Mouse (Mus musculus) hindbrain, embryonic 12.5 days (tissue): ENCODE data around the gene Zfp426. TPM values are rescaled to one million over a fixed set of nuclear protein-coding genes. Genes with fewer than 3 reads are reported as not detected.

Source experiments
- ATAC-seq: fragments of 200-750 bp; cut with Nextera tagmentation; 2 replicates; pipeline ENCODE4 v1.8.0; 2017; ENCODE audit warnings: moderate TSS enrichment; ENCODE audit not compliant: low FRiP score
- H3K27ac ChIP-seq: fragments of 300-500 bp; sonication (generic); 2 replicates; pipeline ENCODE4 v1.5.1; 2016; ENCODE audit warnings: mild to moderate bottlenecking
- H3K27me3 ChIP-seq: fragments of 300-500 bp; sonication (generic); 2 replicates; pipeline ENCODE4 v1.6.1; 2016; ENCODE audit warnings: mild to moderate bottlenecking
- H3K36me3 ChIP-seq: fragments of 300-500 bp; sonication (generic); 2 replicates; pipeline ENCODE4 v1.6.1; 2016; ENCODE audit warnings: mild to moderate bottlenecking
- H3K4me1 ChIP-seq: fragments of 300-500 bp; sonication (generic); 2 replicates; pipeline ENCODE4 v1.6.1; 2016
- H3K4me2 ChIP-seq: fragments of 300-500 bp; sonication (generic); replicated peaks from 2 replicates; pipeline ENCODE4 v1.6.1; 2016; ENCODE audit warnings: mild to moderate bottlenecking
- H3K4me3 ChIP-seq: fragments of 300-500 bp; sonication (generic); 2 replicates; pipeline ENCODE4 v1.5.1; 2016; ENCODE audit warnings: mild to moderate bottlenecking
- H3K9ac ChIP-seq: fragments of 300-500 bp; sonication (generic); 2 replicates; pipeline ENCODE4 v1.6.1; 2016; ENCODE audit warnings: mild to moderate bottlenecking, moderate library complexity
- H3K9me3 ChIP-seq: fragments of 300-500 bp; sonication (generic); replicated peaks from 2 replicates; pipeline ENCODE4 v1.6.1; 2016; ENCODE audit warnings: mild to moderate bottlenecking
- WGBS: fragments of 180-500 bp; shearing (Covaris S2); methylation state at CpG from one replicate; pipeline ENCODE4 v1.1.7; 2016; 5-methylcytosine and 5-hydroxymethylcytosine counted together
- polyA plus RNA-seq: library from polyadenylated mRNA; unstranded; fragments of >200 nt; fragmentation: Nextera tagmentation; extraction: Ambion mirVana; gene quantifications from 2 replicates; pipeline ENCODE4 v1.2.1, GENCODE M21; 2016

Zfp426 gene
- polyA plus RNA-seq, 1 experiment from 2014 or later: 30.6 TPM

DNA sequence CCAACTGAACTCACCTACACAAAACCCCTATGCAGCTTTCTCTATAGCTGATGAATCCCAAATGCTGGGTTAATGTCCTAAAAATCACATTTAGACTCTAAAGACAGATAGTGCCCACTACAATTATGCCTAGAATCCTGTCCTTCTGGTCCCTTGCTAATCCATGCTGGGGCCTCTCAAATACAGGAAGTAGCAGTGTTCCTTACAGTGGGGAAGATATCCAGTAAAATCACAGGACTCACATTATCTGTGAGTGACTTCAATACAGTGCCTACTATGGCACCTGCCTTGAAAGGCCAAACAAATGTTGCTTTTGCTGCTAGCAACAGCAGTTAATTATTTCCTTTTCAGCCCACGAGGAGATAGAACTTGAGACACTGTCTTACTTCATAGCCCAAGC, 17.8 kb upstream of the Zfp426 start:
- no peak overlapping the region for H3K9ac ChIP-seq
- no peak overlapping the region for H3K27ac ChIP-seq
- H3K4me2 ChIP-seq: no peak overlapping the region
- H3K4me3 ChIP-seq: no peak overlapping the region
- no peak for ATAC-seq
- H3K36me3 ChIP-seq: peaks cover 63% of the 10 kb centered on the region
- no peaks in the 10 kb centered on the region for H3K9me3 ChIP-seq
- no peaks in the 10 kb centered on the region for H3K27me3 ChIP-seq
- peaks cover 9% of the 10 kb centered on the region; the same call in 1 of the 2 replicates for H3K4me1 ChIP-seq
- WGBS: 77% methylated on average over 1 of the region's 1 CpGs

GRCm38 (mm10) chr9:20509676-20510075, 17.1 kb upstream of the Zfp426 start:
- H3K4me1 ChIP-seq: peaks cover 9% of the 10 kb centered on the region; the same call in 1 of the 2 replicates
- no peak overlapping the region for H3K4me2 ChIP-seq
- H3K36me3 ChIP-seq: peaks cover 63% of the 10 kb centered on the region
- ATAC-seq: no peak
- no peak overlapping the region for H3K9ac ChIP-seq
- no peak overlapping the region for H3K27ac ChIP-seq
- H3K27me3 ChIP-seq: no peaks in the 10 kb centered on the region
- 88% methylated on average over 3 of the region's 3 CpGs for WGBS
- H3K9me3 ChIP-seq: no peaks in the 10 kb centered on the region
- no peak overlapping the region for H3K4me3 ChIP-seq

- Histone ChIP-seq H3K27me3 (no peaks in the 10 kb centered on the region), H3K9me3 (no peaks in the 10 kb centered on the region), H3K27ac (no peak overlapping the region), H3K4me2 (no peak overlapping the region), H3K36me3 (peaks cover 80% of the 10 kb centered on the region), H3K4me3 (no peak overlapping the region), H3K9ac (no peak overlapping the region), H3K4me1 (no peaks in the 10 kb centered on the region)
- WGBS: 90% methylated on average over 5 of the region's 5 CpGs
- ATAC-seq: no peak
Observed at GRCm38 (mm10) chr9:20504801-20505200, 12.3 kb upstream of the Zfp426 start.

- ATAC-seq: no peak
- peaks cover 25% of the 10 kb centered on the region for H3K36me3 ChIP-seq
Observed at GRCm38 (mm10) chr9:20493281-20493680, 735 bp upstream of the Zfp426 start.

GRCm38 (mm10) chr9:20491858-20492526, 554 bp downstream of the Zfp426 start:
- H3K4me3 ChIP-seq: peak overlapping the region; percentile 88
- peak overlapping the region; percentile 97 for H3K27ac ChIP-seq
- 15% methylated on average over 20 of the region's 20 CpGs for WGBS
- H3K4me2 ChIP-seq: peak overlapping the region; percentile 81
- no peaks in the 10 kb centered on the region for H3K27me3 ChIP-seq
- ATAC-seq: no peak
- H3K9me3 ChIP-seq: no peaks in the 10 kb centered on the region
- H3K9ac ChIP-seq: peak overlapping the region; percentile 89
- H3K36me3 ChIP-seq: peaks cover 14% of the 10 kb centered on the region
- H3K4me1 ChIP-seq: peaks cover 28% of the 10 kb centered on the region

More at GRCm38 (mm10) chr9:20493281-20493680, 735 bp upstream of the Zfp426 start:
- Histone ChIP-seq H3K4me3 (peak overlapping the region; percentile 88), H3K27ac (peak overlapping the region; percentile 97), H3K9ac (peak overlapping the region; percentile 89), H3K27me3 (no peaks in the 10 kb centered on the region), H3K4me2 (peak overlapping the region; percentile 81), H3K9me3 (no peaks in the 10 kb centered on the region), H3K4me1 (peaks cover 28% of the 10 kb centered on the region)
- 9% methylated on average over 9 of the region's 9 CpGs for WGBS

GRCm38 (mm10) chr9:20489536-20489935, 3.0 kb downstream of the Zfp426 start:
- no peaks in the 10 kb centered on the region for H3K9me3 ChIP-seq
- no peaks in the 10 kb centered on the region for H3K27me3 ChIP-seq
- no peak overlapping the region for H3K4me3 ChIP-seq
- no peak for ATAC-seq
- H3K36me3 ChIP-seq: peaks cover 19% of the 10 kb centered on the region
- H3K4me2 ChIP-seq: no peak overlapping the region
- WGBS: 91% methylated on average over 5 of the region's 5 CpGs
- H3K9ac ChIP-seq: 0 out of 2 replicates have a peak overlapping the region, but pooled peaks have one; percentile 18
- no peak overlapping the region for H3K27ac ChIP-seq
- peaks cover 28% of the 10 kb centered on the region for H3K4me1 ChIP-seq

GRCm38 (mm10) chr9:20479396-20479795, 13.2 kb downstream of the Zfp426 start:
- H3K9ac ChIP-seq: no peak overlapping the region
- no peak overlapping the region for H3K27ac ChIP-seq
- peaks cover 53% of the 10 kb centered on the region for H3K36me3 ChIP-seq
- no peak overlapping the region for H3K4me3 ChIP-seq
- no peaks in the 10 kb centered on the region for H3K27me3 ChIP-seq
- WGBS: 89% methylated on average over 5 of the region's 5 CpGs
- H3K4me1 ChIP-seq: no peaks in the 10 kb centered on the region
- H3K9me3 ChIP-seq: no peaks in the 10 kb centered on the region
- no peak for ATAC-seq
- H3K4me2 ChIP-seq: no peak overlapping the region

DNA sequence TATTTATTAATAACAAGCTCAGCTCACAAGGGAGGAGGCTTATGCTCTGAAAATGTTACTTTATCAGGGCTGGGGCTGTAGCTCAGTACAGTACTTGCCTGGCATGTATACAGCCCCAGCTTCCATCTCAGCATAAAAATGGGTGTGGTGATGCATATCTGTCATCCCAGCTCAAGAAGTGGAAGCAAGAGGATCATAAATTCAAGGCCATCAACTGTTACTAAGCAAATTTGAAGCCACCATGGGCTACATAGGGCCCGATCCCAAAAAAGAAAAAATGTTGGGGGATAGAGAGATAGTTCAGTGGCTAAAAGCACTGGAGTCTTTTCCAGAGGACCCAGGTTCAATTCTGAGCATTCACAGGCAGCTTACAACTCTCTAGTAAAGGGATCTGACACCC, 15.9 kb downstream of the Zfp426 start:
- no peak overlapping the region for H3K27ac ChIP-seq
- H3K27me3 ChIP-seq: no peaks in the 10 kb centered on the region
- H3K36me3 ChIP-seq: peaks cover 64% of the 10 kb centered on the region
- no peak overlapping the region for H3K9ac ChIP-seq
- ATAC-seq: no peak
- no peak overlapping the region for H3K4me2 ChIP-seq
- H3K4me3 ChIP-seq: no peak overlapping the region
- WGBS: 93% methylated on average over 1 of the region's 1 CpGs
- no peaks in the 10 kb centered on the region for H3K9me3 ChIP-seq
- no peaks in the 10 kb centered on the region for H3K4me1 ChIP-seq

- no peak overlapping the region for H3K9ac ChIP-seq
- peaks cover 10% of the 10 kb centered on the region for H3K9me3 ChIP-seq
- WGBS: 56% methylated on average over 7 of the region's 7 CpGs
- no peaks in the 10 kb centered on the region for H3K27me3 ChIP-seq
- no peaks in the 10 kb centered on the region for H3K4me1 ChIP-seq
- no peak overlapping the region for H3K4me2 ChIP-seq
- no peak overlapping the region for H3K4me3 ChIP-seq
- ATAC-seq: peak; percentile 50; the same call in 1 of the 2 replicates
- no peak overlapping the region for H3K27ac ChIP-seq
- peaks cover 33% of the 10 kb centered on the region for H3K36me3 ChIP-seq
Observed at GRCm38 (mm10) chr9:20466761-20467442, 25.6 kb downstream of the Zfp426 start.

DNA sequence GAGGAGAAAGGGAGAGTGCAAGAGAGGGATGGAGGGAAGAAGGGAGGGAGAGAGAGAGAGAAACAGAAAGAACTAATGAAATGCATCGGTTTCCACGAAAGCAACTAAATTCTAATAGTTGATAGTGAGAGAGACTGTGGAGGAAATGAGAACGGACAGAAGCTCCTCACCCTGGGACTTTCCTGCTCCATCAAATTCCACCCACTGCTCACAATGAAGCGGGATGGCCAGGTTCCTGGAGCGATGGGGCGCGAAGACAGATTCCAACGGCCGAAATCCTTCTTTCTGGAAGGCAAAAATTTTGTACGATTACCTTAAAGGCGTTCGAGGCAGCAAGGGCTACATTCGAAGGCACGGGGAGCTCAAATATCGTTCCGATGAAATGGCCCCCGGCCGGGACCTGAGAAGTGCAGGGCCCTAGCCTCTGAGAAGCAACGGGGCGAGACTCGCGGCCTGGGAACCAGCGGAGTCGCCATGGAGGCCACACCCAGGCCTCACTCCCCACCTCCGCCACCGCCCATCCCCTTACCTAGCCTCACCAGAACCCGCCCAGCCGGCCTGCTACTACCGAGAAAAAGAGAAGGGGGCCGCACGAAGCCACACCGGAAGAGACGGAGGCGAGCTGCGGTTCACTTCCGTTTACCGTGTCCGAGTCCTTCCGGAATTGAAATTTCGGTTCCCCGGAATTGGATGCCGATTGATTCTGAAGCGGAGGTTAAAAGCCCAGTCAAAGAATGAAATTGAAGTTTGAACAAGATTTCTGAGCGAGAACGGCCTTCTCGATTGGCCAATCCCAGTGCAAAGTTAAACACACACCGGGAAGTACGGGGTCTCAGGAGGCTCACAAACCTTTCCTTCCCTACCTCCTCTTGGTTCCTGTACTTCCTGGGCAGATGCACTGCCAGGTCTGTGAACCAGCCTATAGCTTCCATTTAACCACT, 32.9 kb downstream of the Zfp426 start, which contains the start of gene Zfp26:
TSS of gene Zfp26 (minus strand) at position 786 of the 941 bp plus-strand sequence.
- H3K4me2 ChIP-seq: peak within 1 kb of the TSS; percentile 71
- no peaks in the 10 kb centered on the region for H3K9me3 ChIP-seq
- H3K27ac ChIP-seq: peak within 1 kb of the TSS; percentile 87
- peak within 1 kb of the TSS; percentile 66 for H3K4me3 ChIP-seq
- peaks cover 11% of the 10 kb centered on the region for H3K4me1 ChIP-seq
- H3K36me3 ChIP-seq: peaks cover 19% of the 10 kb centered on the region
- no peaks in the 10 kb centered on the region for H3K27me3 ChIP-seq
- peak within 1 kb of the TSS; percentile 90 for H3K9ac ChIP-seq
- ATAC-seq: peak; percentile 92
- WGBS: under 1% methylated on average over 48 of the region's 48 CpGs

- peaks cover 29% of the 10 kb centered on the region for H3K36me3 ChIP-seq
- no peaks in the 10 kb centered on the region for H3K27me3 ChIP-seq
- no peak for ATAC-seq
- H3K4me1 ChIP-seq: peaks cover 7% of the 10 kb centered on the region
- WGBS: 90% methylated on average over 4 of the region's 4 CpGs
- H3K9ac ChIP-seq: no peak overlapping the region
- H3K4me2 ChIP-seq: no peak overlapping the region
- no peaks in the 10 kb centered on the region for H3K9me3 ChIP-seq
- no peak overlapping the region for H3K4me3 ChIP-seq
- no peak overlapping the region for H3K27ac ChIP-seq
Observed at GRCm38 (mm10) chr9:20453647-20454046, 38.9 kb downstream of the Zfp426 start.

DNA sequence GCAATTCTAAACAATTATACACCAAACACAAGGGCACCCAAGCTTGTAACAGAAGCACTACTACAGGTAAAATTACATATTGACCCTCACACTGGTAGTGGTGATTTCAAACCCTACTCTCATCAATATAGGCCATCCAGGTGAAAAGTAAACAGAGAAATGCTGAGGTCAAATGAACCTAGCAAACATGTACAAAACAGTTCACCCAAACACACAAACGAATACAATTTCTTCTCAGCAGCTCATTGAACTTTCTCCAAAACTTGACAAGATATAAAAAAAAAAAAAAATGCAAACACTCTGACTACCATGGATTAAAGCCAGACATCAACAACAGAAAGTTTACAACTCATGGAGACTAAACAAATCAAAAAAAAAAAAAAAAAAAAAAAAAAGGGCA, 41.1 kb downstream of the Zfp426 start:
- H3K9me3 ChIP-seq: no peaks in the 10 kb centered on the region
- H3K4me2 ChIP-seq: no peak overlapping the region
- H3K27ac ChIP-seq: no peak overlapping the region
- H3K9ac ChIP-seq: no peak overlapping the region
- H3K36me3 ChIP-seq: peaks cover 33% of the 10 kb centered on the region
- H3K27me3 ChIP-seq: no peaks in the 10 kb centered on the region
- WGBS: 100% methylated on average over 1 of the region's 1 CpGs
- no peaks in the 10 kb centered on the region for H3K4me1 ChIP-seq
- no peak overlapping the region for H3K4me3 ChIP-seq
- ATAC-seq: no peak
